Mouse (Mus musculus) heart, embryonic 15.5 days (tissue): Measurements from ENCODE around the gene Klhl25. TPM values are rescaled to one million over a fixed set of nuclear protein-coding genes. Genes with fewer than 3 reads are reported as not detected.
"Not testable (repeated sequence)": the region's sequence is repeated elsewhere in the genome, so short reads cannot be mapped to it uniquely, and the experiment has no call there.

Source experiments
- ATAC-seq: fragments of 200-750 bp; cut with Nextera tagmentation; replicated peaks from 2 replicates; pipeline ENCODE4 v1.8.0; 2017; ENCODE audit warnings: low read depth, moderate TSS enrichment; ENCODE audit not compliant: insufficient number of reproducible peaks, insufficient read depth, low FRiP score
- H3K27ac ChIP-seq: fragments of 300-500 bp; sonication (generic); 2 replicates; pipeline ENCODE4 v1.5.1; 2015; ENCODE audit warnings: mild to moderate bottlenecking, inconsistent platforms
- H3K27me3 ChIP-seq: fragments of 300-500 bp; sonication (generic); 2 replicates; pipeline ENCODE4 v1.6.1; 2015; ENCODE audit warnings: inconsistent platforms
- H3K36me3 ChIP-seq: fragments of 300-500 bp; sonication (generic); 2 replicates; pipeline ENCODE4 v1.6.1; 2015; ENCODE audit warnings: mild to moderate bottlenecking, inconsistent platforms
- H3K4me1 ChIP-seq: fragments of 300-500 bp; sonication (generic); replicated peaks from 2 replicates; pipeline ENCODE4 v1.6.1; 2015; ENCODE audit warnings: inconsistent platforms
- H3K4me2 ChIP-seq: fragments of 300-500 bp; sonication (generic); 2 replicates; pipeline ENCODE4 v1.6.1; 2015; ENCODE audit warnings: inconsistent platforms, mild to moderate bottlenecking, moderate library complexity
- H3K4me3 ChIP-seq: fragments of 300-500 bp; sonication (generic); 2 replicates; pipeline ENCODE4 v1.5.1; 2015; ENCODE audit warnings: mild to moderate bottlenecking, inconsistent platforms
- H3K9ac ChIP-seq: fragments of 300-500 bp; sonication (generic); 2 replicates; pipeline ENCODE4 v1.6.1; 2015; ENCODE audit warnings: mild to moderate bottlenecking, inconsistent platforms
- H3K9me3 ChIP-seq: fragments of 300-500 bp; sonication (generic); replicated peaks from 2 replicates; pipeline ENCODE4 v1.6.1; 2016; ENCODE audit warnings: inconsistent platforms
- WGBS: fragments of 180-500 bp; shearing (Covaris S2); methylation state at CpG from one replicate; pipeline ENCODE4 v1.1.7; 2015; ENCODE audit warnings: mixed read lengths; 5-methylcytosine and 5-hydroxymethylcytosine counted together
- polyA plus RNA-seq: library from polyadenylated mRNA; unstranded; fragments of >200 nt; fragmentation: Nextera tagmentation; extraction: Ambion mirVana; gene quantifications from 2 replicates; pipeline ENCODE4 v1.2.1, GENCODE M21; 2015

Klhl25 gene
- polyA plus RNA-seq, 1 experiment from 2014 or later = 7.7 TPM

GRCm38 (mm10) chr7:75861638-75862426, 13.7 kb downstream of the Klhl25 start:
- WGBS = 49% methylated on average over 7 of the region's 7 CpGs
- Histone ChIP-seq H3K27ac (peak overlapping the region; percentile 61), H3K4me1 (peaks cover 21% of the 10 kb centered on the region), H3K36me3 (peaks cover 28% of the 10 kb centered on the region)
- H3K9me3 ChIP-seq, H3K9ac ChIP-seq, H3K4me2 ChIP-seq, H3K27me3 ChIP-seq, H3K4me3 ChIP-seq: not testable (repeated sequence)
- ATAC-seq = 0 out of 2 replicates have a peak, but pooled peaks have one; percentile 49

GRCm38 (mm10) chr7:75862427-75862781, 14.3 kb downstream of the Klhl25 start:
- not testable (repeated sequence) for H3K4me2 ChIP-seq, ATAC-seq, H3K9ac ChIP-seq, H3K4me3 ChIP-seq, H3K9me3 ChIP-seq, H3K27me3 ChIP-seq
- 88% methylated on average over 6 of the region's 6 CpGs for WGBS
- Histone ChIP-seq H3K4me1 (peaks cover 21% of the 10 kb centered on the region), H3K27ac (peak overlapping the region; percentile 61), H3K36me3 (peaks cover 33% of the 10 kb centered on the region)

DNA sequence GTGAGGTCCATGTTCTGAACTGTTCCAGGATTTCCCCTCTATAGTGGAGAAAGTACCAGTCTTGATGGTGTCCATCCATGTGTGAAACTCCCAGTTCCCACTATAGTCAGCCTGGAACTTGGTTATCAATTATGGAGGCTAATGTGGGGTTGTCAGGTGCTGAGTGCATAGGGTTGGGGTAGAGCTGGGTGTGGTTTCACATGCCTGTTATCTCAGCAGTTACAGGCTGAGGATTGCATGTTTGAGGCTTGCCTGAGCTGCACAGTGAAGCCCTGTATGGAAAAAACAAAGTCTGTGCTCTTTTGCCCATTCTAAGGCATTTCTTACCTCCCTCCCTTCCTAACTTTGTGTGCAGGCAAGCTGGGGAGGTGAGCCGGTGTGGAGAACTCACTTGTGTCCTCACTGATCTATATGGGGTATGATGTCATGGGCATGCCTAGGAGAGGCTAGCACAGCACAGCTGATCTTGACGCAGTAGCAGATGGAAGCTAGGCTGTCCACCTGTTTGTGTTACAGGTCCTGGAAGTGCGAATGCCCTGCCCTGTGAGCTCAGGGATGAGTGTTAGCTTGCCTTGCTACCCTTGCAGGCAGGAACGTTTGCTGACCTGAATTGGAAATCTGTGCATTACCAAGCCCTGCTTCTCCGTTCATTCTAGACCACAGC, 15.3 kb downstream of the Klhl25 start:
- H3K36me3 ChIP-seq = peaks cover 33% of the 10 kb centered on the region
- not testable (repeated sequence) for ATAC-seq

DNA sequence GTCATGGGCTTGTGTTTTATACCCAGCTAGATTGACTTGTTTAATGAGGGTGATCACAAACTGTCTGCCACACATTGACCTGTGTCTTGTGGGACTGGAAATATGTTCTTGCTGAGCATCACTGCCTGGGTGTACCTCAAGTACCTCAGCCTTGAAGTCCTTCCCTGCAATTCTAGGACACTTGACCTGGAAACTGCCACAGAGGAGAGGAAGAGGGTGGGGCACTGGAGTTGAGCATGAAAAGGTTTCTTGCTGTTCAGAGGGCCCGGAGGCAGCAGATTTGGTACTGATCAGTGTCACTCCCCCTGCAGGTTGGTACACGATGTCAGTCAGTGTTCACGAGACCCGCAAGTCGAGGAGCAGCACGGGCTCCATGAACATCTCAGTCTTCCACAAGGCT, 16.9 kb downstream of the Klhl25 start:
- Histone ChIP-seq H3K9ac (no peak overlapping the region), H3K27me3 (no peaks in the 10 kb centered on the region), H3K9me3 (no peaks in the 10 kb centered on the region), H3K4me3 (no peak overlapping the region), H3K4me2 (no peak overlapping the region), H3K4me1 (peaks cover 19% of the 10 kb centered on the region), H3K36me3 (peaks cover 30% of the 10 kb centered on the region), H3K27ac (no peak overlapping the region)
- WGBS = 94% methylated on average over 6 of the region's 6 CpGs
- ATAC-seq = no peak

More for the DNA sequence above, 15.3 kb downstream of the Klhl25 start:
- peaks cover 21% of the 10 kb centered on the region for H3K4me1 ChIP-seq
- H3K4me2 ChIP-seq, H3K4me3 ChIP-seq, H3K27me3 ChIP-seq, H3K27ac ChIP-seq, H3K9ac ChIP-seq, H3K9me3 ChIP-seq: not testable (repeated sequence)
- 82% methylated on average over 5 of the region's 5 CpGs for WGBS

- ATAC-seq = no peak
Measured at GRCm38 (mm10) chr7:75866557-75866956, 18.4 kb downstream of the Klhl25 start.

GRCm38 (mm10) chr7:75868687-75869086, 20.6 kb downstream of the Klhl25 start:
- H3K27me3 ChIP-seq = no peaks in the 10 kb centered on the region
- H3K4me3 ChIP-seq = no peak overlapping the region
- ATAC-seq = no peak
- H3K27ac ChIP-seq = no peak overlapping the region
- peaks cover 33% of the 10 kb centered on the region for H3K36me3 ChIP-seq
- 83% methylated on average over 2 of the region's 2 CpGs for WGBS
- peaks cover 9% of the 10 kb centered on the region for H3K4me1 ChIP-seq
- no peaks in the 10 kb centered on the region for H3K9me3 ChIP-seq
- no peak overlapping the region for H3K9ac ChIP-seq
- no peak overlapping the region for H3K4me2 ChIP-seq

More at GRCm38 (mm10) chr7:75866557-75866956, 18.4 kb downstream of the Klhl25 start:
- H3K9me3 ChIP-seq = no peaks in the 10 kb centered on the region
- H3K4me1 ChIP-seq = peaks cover 14% of the 10 kb centered on the region
- H3K36me3 ChIP-seq = peaks cover 30% of the 10 kb centered on the region
- 93% methylated on average over 13 of the region's 13 CpGs for WGBS
- no peak overlapping the region for H3K4me3 ChIP-seq
- H3K27ac ChIP-seq = no peak overlapping the region
- no peak overlapping the region for H3K4me2 ChIP-seq
- no peak overlapping the region for H3K9ac ChIP-seq
- no peaks in the 10 kb centered on the region for H3K27me3 ChIP-seq

GRCm38 (mm10) chr7:75870551-75870950, 22.4 kb downstream of the Klhl25 start:
- Histone ChIP-seq H3K27ac (no peak overlapping the region), H3K36me3 (peaks cover 27% of the 10 kb centered on the region), H3K27me3 (no peaks in the 10 kb centered on the region), H3K4me1 (peaks cover 9% of the 10 kb centered on the region), H3K9ac (no peak overlapping the region), H3K9me3 (no peaks in the 10 kb centered on the region), H3K4me2 (no peak overlapping the region), H3K4me3 (no peak overlapping the region)
- ATAC-seq = no peak
- 78% methylated on average over 9 of the region's 9 CpGs for WGBS

DNA sequence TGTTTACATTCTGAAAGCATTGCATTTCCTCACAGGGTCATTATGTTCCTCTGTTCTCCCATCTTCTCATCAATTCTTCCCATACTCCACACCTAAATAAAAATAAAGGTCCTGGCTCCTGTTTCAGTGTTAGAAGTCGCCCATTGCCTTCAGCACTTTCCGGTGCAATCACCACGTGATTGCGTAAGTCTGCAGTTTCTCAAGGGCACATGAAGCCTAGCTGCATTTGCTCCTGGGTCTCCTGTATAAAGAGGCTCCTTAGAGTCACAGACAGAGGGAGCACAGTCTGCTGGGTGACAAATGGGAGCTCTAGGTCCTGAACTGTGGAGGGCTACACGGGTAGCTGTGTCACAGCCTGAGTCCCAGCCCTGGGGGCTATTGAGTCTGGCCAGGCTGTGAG, 24.1 kb downstream of the Klhl25 start:
- Histone ChIP-seq H3K9ac (no peak overlapping the region), H3K9me3 (no peaks in the 10 kb centered on the region), H3K4me2 (no peak overlapping the region), H3K4me3 (no peak overlapping the region), H3K27ac (no peak overlapping the region), H3K27me3 (no peaks in the 10 kb centered on the region), H3K4me1 (peaks cover 9% of the 10 kb centered on the region), H3K36me3 (peaks cover 10% of the 10 kb centered on the region; the same call in 1 of the 2 replicates)
- no peak for ATAC-seq
- 58% methylated on average over 5 of the region's 5 CpGs for WGBS

GRCm38 (mm10) chr7:75872697-75873096, 24.6 kb downstream of the Klhl25 start:
- WGBS = 78% methylated on average over 8 of the region's 8 CpGs
- ATAC-seq = no peak
- no peak overlapping the region for H3K4me2 ChIP-seq
- no peaks in the 10 kb centered on the region for H3K9me3 ChIP-seq
- H3K36me3 ChIP-seq = peaks cover 9% of the 10 kb centered on the region; the same call in 1 of the 2 replicates
- H3K4me1 ChIP-seq = peaks cover 9% of the 10 kb centered on the region
- H3K9ac ChIP-seq = no peak overlapping the region
- H3K4me3 ChIP-seq = no peak overlapping the region
- no peak overlapping the region for H3K27ac ChIP-seq
- no peaks in the 10 kb centered on the region for H3K27me3 ChIP-seq

DNA sequence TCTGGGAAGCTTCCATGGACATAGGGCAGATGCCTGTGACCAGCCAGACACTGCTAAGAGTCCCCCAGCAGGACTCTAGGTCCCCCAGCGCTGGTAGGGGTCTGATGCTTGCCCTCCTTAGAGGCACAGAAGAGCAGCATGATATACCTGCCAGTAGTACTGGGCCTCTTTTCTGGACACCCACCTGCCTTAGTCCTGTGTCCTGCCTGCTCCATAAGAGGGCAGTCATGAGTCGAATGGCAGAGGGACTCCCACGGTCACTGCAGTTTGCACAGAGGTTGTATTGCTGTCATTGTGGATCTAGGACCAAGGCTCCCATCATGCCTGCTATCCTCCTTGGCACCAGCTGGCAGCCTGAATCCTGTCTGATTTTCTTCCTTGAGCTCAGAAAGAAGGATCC, 25.1 kb downstream of the Klhl25 start:
- ATAC-seq = no peak
- Histone ChIP-seq H3K4me2 (no peak overlapping the region), H3K36me3 (peaks cover 9% of the 10 kb centered on the region; the same call in 1 of the 2 replicates), H3K27me3 (no peaks in the 10 kb centered on the region), H3K4me3 (no peak overlapping the region), H3K9ac (no peak overlapping the region), H3K4me1 (peaks cover 9% of the 10 kb centered on the region), H3K9me3 (no peaks in the 10 kb centered on the region), H3K27ac (no peak overlapping the region)
- WGBS = 85% methylated on average over 3 of the region's 3 CpGs

DNA sequence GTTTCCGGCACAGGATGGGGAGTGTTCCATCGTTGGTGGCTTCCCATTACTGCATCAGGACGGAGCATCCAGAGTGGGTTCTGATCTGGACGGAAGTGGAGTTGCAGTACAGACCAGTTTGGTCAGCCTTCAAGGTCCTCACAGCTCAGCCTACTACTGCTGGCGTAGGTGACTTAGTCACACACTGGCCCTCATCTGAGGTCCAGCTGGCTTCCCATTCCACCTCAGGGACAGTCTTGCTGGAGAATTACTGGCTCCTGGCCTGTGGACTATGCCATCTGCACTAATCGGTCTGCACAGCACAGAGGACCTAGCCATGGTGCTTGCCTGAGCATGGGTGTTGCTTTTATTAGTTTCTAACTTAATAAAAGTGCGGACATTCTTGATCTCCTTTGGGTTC, 25.6 kb downstream of the Klhl25 start:
- no peak overlapping the region for H3K4me2 ChIP-seq
- no peaks in the 10 kb centered on the region for H3K27me3 ChIP-seq
- 92% methylated on average over 7 of the region's 7 CpGs for WGBS
- peaks cover 9% of the 10 kb centered on the region; the same call in 1 of the 2 replicates for H3K36me3 ChIP-seq
- no peak overlapping the region for H3K9ac ChIP-seq
- peaks cover 9% of the 10 kb centered on the region for H3K4me1 ChIP-seq
- H3K4me3 ChIP-seq = no peak overlapping the region
- no peaks in the 10 kb centered on the region for H3K9me3 ChIP-seq
- H3K27ac ChIP-seq = no peak overlapping the region
- no peak for ATAC-seq
